Mouse (Mus musculus): ENCODE results near the gene Zfp966. TPM values are rescaled to one million over a fixed set of nuclear protein-coding genes. Genes with fewer than 3 reads are reported as not detected.

The Zfp966 gene
- polyA plus RNA-seq (2012; rRNA removed): 3.0 and 8.6 TPM in 2 replicates

GRCm38 (mm10) chr2:175931000-175931399, at the start of gene Zfp966:
Zfp966 (minus strand) TSS chr2:175931100.

GRCm38 (mm10) chr2:175965031-175965430, 34.1 kb upstream of the Zfp966 start, which contains the start of gene Gm2026:
Gm2026 (plus strand) TSS chr2:175965331.

GRCm38 (mm10) chr2:175869024-175869423, 61.9 kb downstream of the Zfp966 start, which contains the start of gene Gm6710:
Gm6710 (plus strand) TSS chr2:175869219.

Other genes starting within 250 kb of the Zfp966 start
- gene Zfp969, start 227.5 kb downstream of the Zfp966 start, polyA plus RNA-seq (2012; rRNA removed): not detected in 2 replicates
- not detected in 2 replicates for gene Gm2007, start 189.6 kb downstream of the Zfp966 start, polyA plus RNA-seq (2012; rRNA removed)
- 2.4 and 5.6 TPM in 2 replicates for gene Gm14288, start 130.0 kb downstream of the Zfp966 start, polyA plus RNA-seq (2012; rRNA removed)
- 2.4 and 7.5 TPM in 2 replicates for gene Gm6710, start 61.9 kb downstream of the Zfp966 start, polyA plus RNA-seq (2012; rRNA removed)
- gene Gm2026, start 34.2 kb upstream of the Zfp966 start, polyA plus RNA-seq (2012; rRNA removed): 3.1 and 9.9 TPM in 2 replicates
- gene Gm2004, start 218.7 kb upstream of the Zfp966 start, polyA plus RNA-seq (2012; rRNA removed): 1.0 and 3.8 TPM in 2 replicates